Mouse (Mus musculus): ENCODE results near the gene Sox9. TPM values are rescaled to one million over a fixed set of nuclear protein-coding genes. Genes with fewer than 3 reads are reported as not detected.

Gene Sox9
- polyA plus RNA-seq, 1 experiment from 2014 or later, result 48.4 TPM

DNA sequence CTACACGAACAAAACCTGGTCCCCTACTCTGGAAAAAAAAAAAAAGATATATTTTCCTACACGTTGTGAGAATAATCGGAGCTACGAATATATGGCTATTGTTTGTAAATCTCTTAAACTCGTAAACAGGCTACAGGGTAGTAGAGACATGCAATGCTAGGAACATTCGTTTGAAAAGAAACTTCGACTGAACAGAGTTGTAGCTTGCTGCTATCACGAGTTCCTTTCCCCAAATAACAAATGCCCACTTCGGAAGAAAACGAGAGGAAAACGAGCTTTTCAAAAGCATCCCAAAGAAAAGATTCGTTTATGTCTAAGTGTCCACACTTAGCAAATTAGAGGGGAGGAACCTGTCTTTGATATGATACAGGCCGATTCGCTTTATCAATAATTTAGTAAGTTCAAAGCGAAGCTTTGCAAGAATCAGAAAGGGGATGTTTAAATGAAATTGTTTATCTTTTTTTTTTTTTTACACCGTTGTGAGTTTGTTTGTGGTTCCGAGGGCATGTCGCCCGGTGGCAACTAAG lies 1.6 kb upstream of the Sox9 start:
- peak overlapping the region; percentile 80 for H3K4me2 ChIP-seq (ENCODE audit: low read length)
- H3K9ac ChIP-seq (replicated peaks; ENCODE audit: low read depth, low read length), result no peak overlapping the region; the same call in 1 of the 2 replicates
- no peaks in the 10 kb centered on the region for H3K9me3 ChIP-seq (ENCODE audit: control insufficient read depth, low read length)
- H3K36me3 ChIP-seq (ENCODE audit: control insufficient read depth, insufficient read depth), result no peaks in the 10 kb centered on the region
- peak overlapping the region; percentile 58 for H3K4me3 ChIP-seq (replicated peaks; ENCODE audit: low read length)
- no peak for ATAC-seq
- WGBS, result 8% methylated on average over 19 of the region's 19 CpGs
- no peak overlapping the region for H3K27ac ChIP-seq (ENCODE audit: low read length)
- no peaks in the 10 kb centered on the region; the same call in none of the 2 replicates for H3K27me3 ChIP-seq (replicated peaks; ENCODE audit: control insufficient read depth, insufficient read depth, low read length)
- peaks cover 32% of the 10 kb centered on the region for H3K4me1 ChIP-seq (replicated peaks; ENCODE audit: control insufficient read depth, insufficient read depth, low read length)

DNA sequence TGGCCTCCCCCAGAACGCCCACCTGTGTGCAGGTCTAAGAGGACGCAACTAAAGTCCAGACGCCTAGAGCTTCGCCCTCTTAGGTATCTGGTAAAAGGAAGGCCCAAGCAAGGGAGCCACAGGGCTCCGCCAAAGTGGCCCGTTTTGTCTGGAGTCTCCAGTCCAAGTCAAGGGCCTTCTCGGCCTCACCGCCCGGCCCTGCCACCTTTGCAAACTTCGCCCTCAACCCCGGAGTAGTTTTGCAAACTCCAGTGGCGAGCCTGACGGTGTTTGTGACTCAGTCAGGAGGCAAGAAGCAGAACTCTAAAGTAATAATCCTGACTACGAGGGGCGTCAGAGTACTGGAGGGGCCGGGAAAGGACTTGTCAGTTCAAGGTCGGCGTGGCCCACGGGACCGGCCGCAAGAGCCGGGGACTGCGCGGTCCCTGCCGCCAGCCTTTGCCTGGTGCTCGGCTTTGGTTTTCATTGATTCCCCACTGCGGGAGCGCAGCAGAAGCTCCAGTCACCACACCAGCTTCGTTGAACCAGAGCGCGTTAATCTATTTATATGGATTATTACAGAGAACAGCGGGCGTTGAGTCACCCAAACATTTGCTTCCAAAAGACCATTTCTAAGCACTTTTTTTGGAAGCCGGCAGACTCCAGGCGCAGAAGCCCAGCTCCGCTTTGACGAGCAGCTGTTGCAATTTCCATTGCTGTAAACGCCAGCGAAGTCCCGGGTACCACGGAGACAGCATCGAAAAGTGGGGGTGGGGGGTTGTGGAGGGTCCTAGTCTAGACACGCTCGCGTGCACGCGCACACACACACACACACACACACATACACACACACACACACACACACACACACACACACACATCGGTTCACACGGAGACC lies 751 bp upstream of the Sox9 start:
- WGBS, result under 1% methylated on average over 47 of the region's 49 CpGs
- peak overlapping the region; percentile 84 for H3K27ac ChIP-seq (ENCODE audit: low read length)
- H3K36me3 ChIP-seq (ENCODE audit: control insufficient read depth, insufficient read depth), result no peaks in the 10 kb centered on the region
- H3K4me1 ChIP-seq (replicated peaks; ENCODE audit: control insufficient read depth, insufficient read depth, low read length), result peaks cover 32% of the 10 kb centered on the region
- no peaks in the 10 kb centered on the region for H3K9me3 ChIP-seq (ENCODE audit: control insufficient read depth, low read length)
- peak; percentile 64 for ATAC-seq
- H3K4me3 ChIP-seq (replicated peaks; ENCODE audit: low read length), result peak overlapping the region; percentile 58
- no peaks in the 10 kb centered on the region; the same call in none of the 2 replicates for H3K27me3 ChIP-seq (replicated peaks; ENCODE audit: control insufficient read depth, insufficient read depth, low read length)
- peak overlapping the region; percentile 43 for H3K9ac ChIP-seq (replicated peaks; ENCODE audit: low read depth, low read length)
- H3K4me2 ChIP-seq (ENCODE audit: low read length), result peak overlapping the region; percentile 80

DNA sequence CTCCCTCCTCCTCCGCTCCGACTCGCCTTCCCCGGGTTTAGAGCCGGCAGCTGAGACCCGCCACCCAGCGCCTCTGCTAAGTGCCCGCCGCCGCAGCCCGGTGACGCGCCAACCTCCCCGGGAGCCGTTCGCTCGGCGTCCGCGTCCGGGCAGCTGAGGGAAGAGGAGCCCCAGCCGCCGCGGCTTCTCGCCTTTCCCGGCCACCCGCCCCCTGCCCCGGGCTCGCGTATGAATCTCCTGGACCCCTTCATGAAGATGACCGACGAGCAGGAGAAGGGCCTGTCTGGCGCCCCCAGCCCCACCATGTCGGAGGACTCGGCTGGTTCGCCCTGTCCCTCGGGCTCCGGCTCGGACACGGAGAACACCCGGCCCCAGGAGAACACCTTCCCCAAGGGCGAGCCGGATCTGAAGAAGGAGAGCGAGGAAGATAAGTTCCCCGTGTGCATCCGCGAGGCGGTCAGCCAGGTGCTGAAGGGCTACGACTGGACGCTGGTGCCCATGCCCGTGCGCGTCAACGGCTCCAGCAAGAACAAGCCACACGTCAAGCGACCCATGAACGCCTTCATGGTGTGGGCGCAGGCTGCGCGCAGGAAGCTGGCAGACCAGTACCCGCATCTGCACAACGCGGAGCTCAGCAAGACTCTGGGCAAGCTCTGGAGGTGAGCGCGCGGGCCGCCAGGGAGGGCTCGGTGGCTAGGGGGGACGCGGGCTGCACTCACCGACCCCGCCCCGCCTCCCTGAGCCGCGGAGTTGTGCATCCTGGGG lies 515 bp downstream of the Sox9 start:
- no peaks in the 10 kb centered on the region; the same call in 1 of the 2 replicates for H3K27me3 ChIP-seq (replicated peaks; ENCODE audit: control insufficient read depth, insufficient read depth, low read length)
- H3K4me1 ChIP-seq (replicated peaks; ENCODE audit: control insufficient read depth, insufficient read depth, low read length), result peaks cover 34% of the 10 kb centered on the region
- H3K4me2 ChIP-seq (ENCODE audit: low read length), result peak overlapping the region; percentile 80
- H3K9me3 ChIP-seq (ENCODE audit: control insufficient read depth, low read length), result no peaks in the 10 kb centered on the region
- whole genome bisulfite sequencing, result under 1% methylated on average over 75 of the region's 75 CpGs
- peak overlapping the region; percentile 80 for H3K27ac ChIP-seq (ENCODE audit: low read length)
- ATAC-seq, result peak; percentile 39
- no peaks in the 10 kb centered on the region for H3K36me3 ChIP-seq (ENCODE audit: control insufficient read depth, insufficient read depth)
- peak overlapping the region; percentile 58 for H3K4me3 ChIP-seq (replicated peaks; ENCODE audit: low read length)
- peak overlapping the region; percentile 56 for H3K9ac ChIP-seq (replicated peaks; ENCODE audit: low read depth, low read length)

DNA sequence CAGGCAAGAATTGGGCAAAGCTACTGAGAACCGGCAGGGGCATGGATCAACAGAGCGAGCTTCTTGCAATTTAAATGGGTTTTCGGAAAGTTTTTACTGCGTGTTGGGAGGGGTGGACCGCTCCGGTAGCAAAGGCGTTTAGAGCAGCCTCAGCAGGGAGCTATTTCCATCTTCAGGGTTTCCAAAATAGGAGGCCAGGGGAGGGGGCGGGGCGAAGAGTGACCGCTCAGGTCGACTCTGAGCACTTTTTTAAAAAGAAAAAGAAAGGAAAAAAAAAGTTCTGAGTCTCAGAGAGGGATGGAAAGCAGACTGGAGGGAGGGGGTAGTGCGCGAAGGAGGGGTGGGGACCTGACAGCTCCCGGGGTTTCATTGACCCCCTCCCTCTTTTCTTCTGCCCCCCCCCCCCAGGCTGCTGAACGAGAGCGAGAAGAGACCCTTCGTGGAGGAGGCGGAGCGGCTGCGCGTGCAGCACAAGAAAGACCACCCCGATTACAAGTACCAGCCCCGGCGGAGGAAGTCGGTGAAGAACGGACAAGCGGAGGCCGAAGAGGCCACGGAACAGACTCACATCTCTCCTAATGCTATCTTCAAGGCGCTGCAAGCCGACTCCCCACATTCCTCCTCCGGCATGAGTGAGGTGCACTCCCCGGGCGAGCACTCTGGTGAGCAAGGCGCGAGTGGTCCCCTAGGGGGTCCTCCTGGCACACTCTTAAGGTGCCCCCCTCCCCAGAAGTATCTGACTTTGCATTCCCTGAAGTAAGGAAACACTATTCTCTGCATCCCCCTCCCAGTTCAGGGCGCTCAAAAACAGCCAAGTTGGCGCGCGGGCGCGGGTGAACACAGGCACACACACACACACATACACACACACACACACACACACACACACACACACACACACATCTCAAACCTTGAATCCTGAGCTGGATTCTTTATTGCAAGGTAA lies 1.6 kb downstream of the Sox9 start:
- H3K9ac ChIP-seq (replicated peaks; ENCODE audit: low read depth, low read length), result peak overlapping the region; percentile 56
- no peaks in the 10 kb centered on the region; the same call in 1 of the 2 replicates for H3K27me3 ChIP-seq (replicated peaks; ENCODE audit: control insufficient read depth, insufficient read depth, low read length)
- under 1% methylated on average over 42 of the region's 42 CpGs for WGBS
- peak overlapping the region; percentile 71 for H3K27ac ChIP-seq (ENCODE audit: low read length)
- peak overlapping the region; percentile 80 for H3K4me2 ChIP-seq (ENCODE audit: low read length)
- no peaks in the 10 kb centered on the region for H3K9me3 ChIP-seq (ENCODE audit: control insufficient read depth, low read length)
- H3K4me1 ChIP-seq (replicated peaks; ENCODE audit: control insufficient read depth, insufficient read depth, low read length), result peaks cover 40% of the 10 kb centered on the region
- no peaks in the 10 kb centered on the region for H3K36me3 ChIP-seq (ENCODE audit: control insufficient read depth, insufficient read depth)
- peak overlapping the region; percentile 58 for H3K4me3 ChIP-seq (replicated peaks; ENCODE audit: low read length)
- ATAC-seq, result no peak

DNA sequence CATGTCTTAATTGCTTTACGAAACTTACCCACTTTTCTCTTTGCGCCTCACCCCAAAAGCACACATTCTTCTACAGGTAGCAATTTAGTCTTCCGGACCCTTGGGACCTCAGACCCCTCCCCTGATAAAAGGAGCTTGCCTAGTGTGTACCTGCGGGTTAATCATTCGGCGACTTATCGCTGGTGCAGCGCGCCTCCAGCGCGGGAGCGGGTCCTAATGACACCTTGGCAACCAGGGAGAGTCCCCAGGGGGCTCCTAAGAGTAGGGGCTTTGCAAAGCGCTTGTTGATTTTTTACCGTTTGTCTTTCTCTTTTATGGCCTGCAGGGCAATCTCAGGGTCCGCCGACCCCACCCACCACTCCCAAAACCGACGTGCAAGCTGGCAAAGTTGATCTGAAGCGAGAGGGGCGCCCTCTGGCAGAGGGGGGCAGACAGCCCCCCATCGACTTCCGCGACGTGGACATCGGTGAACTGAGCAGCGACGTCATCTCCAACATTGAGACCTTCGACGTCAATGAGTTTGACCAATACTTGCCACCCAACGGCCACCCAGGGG lies 2.4 kb downstream of the Sox9 start:
- Histone ChIP-seq H3K9me3 (ENCODE audit: control insufficient read depth, low read length) (no peaks in the 10 kb centered on the region), H3K4me1 (replicated peaks; ENCODE audit: control insufficient read depth, insufficient read depth, low read length) (peaks cover 40% of the 10 kb centered on the region), H3K27ac (ENCODE audit: low read length) (peak overlapping the region; percentile 53), H3K36me3 (ENCODE audit: control insufficient read depth, insufficient read depth) (no peaks in the 10 kb centered on the region), H3K4me3 (replicated peaks; ENCODE audit: low read length) (peak overlapping the region; percentile 58), H3K4me2 (ENCODE audit: low read length) (peak overlapping the region; percentile 80), H3K27me3 (replicated peaks; ENCODE audit: control insufficient read depth, insufficient read depth, low read length) (no peaks in the 10 kb centered on the region), H3K9ac (replicated peaks; ENCODE audit: low read depth, low read length) (peak overlapping the region; percentile 56)
- 2% methylated on average over 30 of the region's 30 CpGs for WGBS
- ATAC-seq, result no peak

DNA sequence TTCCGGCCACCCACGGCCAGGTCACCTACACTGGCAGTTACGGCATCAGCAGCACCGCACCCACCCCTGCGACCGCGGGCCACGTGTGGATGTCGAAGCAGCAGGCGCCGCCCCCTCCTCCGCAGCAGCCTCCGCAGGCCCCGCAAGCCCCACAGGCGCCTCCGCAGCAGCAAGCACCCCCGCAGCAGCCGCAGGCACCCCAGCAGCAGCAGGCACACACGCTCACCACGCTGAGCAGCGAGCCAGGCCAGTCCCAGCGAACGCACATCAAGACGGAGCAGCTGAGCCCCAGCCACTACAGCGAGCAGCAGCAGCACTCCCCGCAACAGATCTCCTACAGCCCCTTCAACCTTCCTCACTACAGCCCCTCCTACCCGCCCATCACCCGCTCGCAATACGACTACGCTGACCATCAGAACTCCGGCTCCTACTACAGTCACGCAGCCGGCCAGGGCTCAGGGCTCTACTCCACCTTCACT lies 2.9 kb downstream of the Sox9 start:
- peak overlapping the region; percentile 58 for H3K4me3 ChIP-seq (replicated peaks; ENCODE audit: low read length)
- ATAC-seq, result peak; percentile 27
- peaks cover 40% of the 10 kb centered on the region for H3K4me1 ChIP-seq (replicated peaks; ENCODE audit: control insufficient read depth, insufficient read depth, low read length)
- no peaks in the 10 kb centered on the region for H3K27me3 ChIP-seq (replicated peaks; ENCODE audit: control insufficient read depth, insufficient read depth, low read length)
- under 1% methylated on average over 33 of the region's 34 CpGs for WGBS
- H3K27ac ChIP-seq (ENCODE audit: low read length), result peak overlapping the region; percentile 53
- peak overlapping the region; percentile 80 for H3K4me2 ChIP-seq (ENCODE audit: low read length)
- H3K9ac ChIP-seq (replicated peaks; ENCODE audit: low read depth, low read length), result peak overlapping the region; percentile 56
- no peaks in the 10 kb centered on the region for H3K9me3 ChIP-seq (ENCODE audit: control insufficient read depth, low read length)
- H3K36me3 ChIP-seq (ENCODE audit: control insufficient read depth, insufficient read depth), result no peaks in the 10 kb centered on the region

DNA sequence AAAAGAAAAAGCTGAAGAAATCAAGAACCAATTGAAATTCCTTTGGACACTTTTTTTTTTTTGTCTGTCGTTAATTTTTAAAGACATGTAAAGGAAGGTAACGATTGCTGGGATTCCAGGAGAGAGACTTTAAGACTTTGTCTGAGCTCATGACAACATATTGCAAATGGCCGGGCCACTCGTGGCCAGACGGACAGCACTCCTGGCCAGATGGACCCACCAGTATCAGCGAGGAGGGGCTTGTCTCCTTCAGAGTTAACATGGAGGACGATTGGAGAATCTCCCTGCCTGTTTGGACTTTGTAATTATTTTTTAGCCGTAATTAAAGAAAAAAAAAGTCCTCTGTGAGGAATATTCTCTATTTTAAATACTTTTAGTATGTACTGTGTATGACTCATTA lies 3.6 kb downstream of the Sox9 start:
- H3K9ac ChIP-seq (replicated peaks; ENCODE audit: low read depth, low read length), result peak overlapping the region; percentile 56
- no peaks in the 10 kb centered on the region for H3K27me3 ChIP-seq (replicated peaks; ENCODE audit: control insufficient read depth, insufficient read depth, low read length)
- peaks cover 35% of the 10 kb centered on the region for H3K4me1 ChIP-seq (replicated peaks; ENCODE audit: control insufficient read depth, insufficient read depth, low read length)

DNA sequence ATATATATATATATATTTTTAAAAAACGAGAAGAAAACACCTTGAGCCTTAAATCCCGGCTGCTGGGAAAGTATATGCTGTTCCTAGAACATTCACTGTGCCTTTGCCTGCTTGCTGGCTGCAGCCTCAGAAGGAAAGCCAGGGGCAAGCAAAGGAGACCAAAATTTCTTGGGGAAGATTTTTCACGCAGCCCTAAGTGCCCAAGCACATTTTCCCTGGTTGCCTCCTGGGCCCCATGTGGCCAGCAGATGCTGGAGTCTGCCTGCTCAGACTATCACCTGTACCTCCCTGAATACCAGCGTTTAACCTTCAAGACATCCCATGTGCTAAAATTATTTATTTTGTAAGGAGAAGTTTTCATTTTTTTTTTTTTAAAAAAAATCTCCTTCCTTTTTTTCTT lies 4.4 kb downstream of the Sox9 start:
- Histone ChIP-seq H3K4me1 (replicated peaks; ENCODE audit: control insufficient read depth, insufficient read depth, low read length) (peaks cover 27% of the 10 kb centered on the region), H3K9ac (replicated peaks; ENCODE audit: low read depth, low read length) (peak overlapping the region; percentile 19), H3K9me3 (ENCODE audit: control insufficient read depth, low read length) (no peaks in the 10 kb centered on the region), H3K36me3 (ENCODE audit: control insufficient read depth, insufficient read depth) (no peaks in the 10 kb centered on the region), H3K4me2 (ENCODE audit: low read length) (peak overlapping the region; percentile 36), H3K27me3 (replicated peaks; ENCODE audit: control insufficient read depth, insufficient read depth, low read length) (no peaks in the 10 kb centered on the region), H3K4me3 (replicated peaks; ENCODE audit: low read length) (peak overlapping the region; percentile 31), H3K27ac (ENCODE audit: low read length) (no peak overlapping the region)
- 32% methylated on average over 4 of the region's 4 CpGs for WGBS
- no peak for ATAC-seq

More for the DNA sequence above, 3.6 kb downstream of the Sox9 start:
- H3K9me3 ChIP-seq (ENCODE audit: control insufficient read depth, low read length), result no peaks in the 10 kb centered on the region
- ATAC-seq, result no peak
- WGBS, result 8% methylated on average over 8 of the region's 8 CpGs
- H3K4me2 ChIP-seq (ENCODE audit: low read length), result peak overlapping the region; percentile 80
- H3K36me3 ChIP-seq (ENCODE audit: control insufficient read depth, insufficient read depth), result no peaks in the 10 kb centered on the region
- no peak overlapping the region for H3K27ac ChIP-seq (ENCODE audit: low read length)
- peak overlapping the region; percentile 58 for H3K4me3 ChIP-seq (replicated peaks; ENCODE audit: low read length)
